Mouse (Mus musculus): ENCODE data around the gene Fzr1. TPM values are rescaled to one million over a fixed set of nuclear protein-coding genes. Genes with fewer than 3 reads are reported as not detected.

Gene Fzr1
- total and polyA plus RNA-seq, 3 experiments, result 33.1 to 75.4 (median 44.5) TPM

DNA sequence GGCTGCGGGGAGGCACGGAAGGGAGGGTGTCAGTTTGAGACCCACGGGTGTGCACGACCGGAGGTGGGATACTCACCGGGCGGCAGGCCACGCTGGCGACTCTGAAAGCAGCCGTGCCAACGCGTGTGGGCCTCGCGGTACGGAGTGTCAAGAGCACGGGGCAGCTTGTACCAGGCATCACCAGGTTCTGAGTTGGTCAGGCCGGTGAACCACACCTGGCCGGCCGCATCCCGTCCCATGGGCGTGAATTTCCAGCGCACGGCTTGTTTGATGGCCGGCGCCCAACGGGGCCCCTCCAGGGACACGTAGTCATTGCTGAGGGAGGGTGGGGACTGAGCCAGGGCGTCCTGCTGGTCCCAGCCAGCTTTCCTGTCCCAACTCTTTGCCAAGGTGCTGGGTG lies 13.7 kb downstream of the Fzr1 start:
- H3K4me3 ChIP-seq (replicated peaks in 1 of 3; ENCODE audit: low read depth in 2 of 3, low read length in 2 of 3, poor library complexity in 1 of 3), result no peak overlapping the region

DNA sequence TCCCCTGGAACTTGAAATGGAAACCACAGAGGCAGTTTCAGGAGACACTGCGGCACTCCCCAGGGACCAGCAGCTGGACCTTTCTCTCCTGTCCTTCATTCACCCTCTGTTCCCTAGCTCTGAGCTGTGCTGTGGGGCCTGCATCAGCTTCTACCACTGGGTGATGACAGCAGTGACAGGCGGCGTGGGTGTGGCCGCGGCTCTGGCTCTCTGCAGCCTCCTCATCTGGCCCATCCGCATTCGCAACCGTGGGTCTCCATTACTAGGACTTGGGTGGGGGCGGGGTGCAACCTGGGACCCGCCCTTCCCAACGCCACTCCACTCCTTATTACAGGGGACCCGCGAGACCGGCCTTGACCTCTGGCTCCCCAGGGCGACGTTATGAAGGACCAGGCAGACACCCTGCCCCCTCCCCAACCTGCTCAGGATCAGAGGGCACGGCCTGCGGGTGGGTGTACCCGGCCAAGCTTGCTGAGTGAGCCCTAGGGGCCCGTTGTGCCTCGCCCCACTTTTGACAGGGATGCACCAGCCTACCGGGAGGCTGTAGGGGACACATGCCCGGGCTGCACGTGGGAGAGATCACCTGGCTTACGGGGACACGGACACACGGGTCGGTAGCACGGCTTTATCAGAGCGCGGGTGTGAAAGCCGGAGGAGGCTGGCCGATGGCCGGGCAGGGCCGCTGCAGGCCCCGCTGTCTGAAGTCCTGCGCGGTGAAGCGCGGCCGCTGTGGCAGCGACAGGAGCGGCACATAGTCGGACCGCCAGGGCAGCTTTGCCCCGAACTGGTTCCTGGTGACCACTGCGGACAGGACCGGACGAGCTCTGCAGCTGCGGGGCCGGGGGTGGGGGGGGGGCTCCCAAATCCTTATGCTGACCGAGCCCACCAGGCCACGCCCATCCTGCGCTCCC lies 14.6 kb downstream of the Fzr1 start:
- TF ChIP-seq EP300 (IDR thresholded peaks at IDR 0.05; ENCODE audit: low read length) (no peak), TCF12 (IDR thresholded peaks at IDR 0.05; ENCODE audit: low read depth, low read length) (0 out of 2 replicates have a peak, but pooled peaks have one; percentile 10), IRF4 (IDR thresholded peaks at IDR 0.05; ENCODE audit: low read depth, low read length) (0 out of 2 replicates have a peak, but pooled peaks have one; percentile 21), POLR2A (IDR thresholded peaks at IDR 0.05; ENCODE audit: low read depth, low read length) (no peak), CHD2 (IDR thresholded peaks at IDR 0.05; ENCODE audit: low read length) (0 out of 2 replicates have a peak, but pooled peaks have one; percentile 37)
- no peak for DNase-seq (ENCODE audit: extremely low read depth)
- in situ Hi-C loops (cut with MboI; ENCODE audit: low pct_ligation_motif_present, low pct_unique_long_range_greater_than_20kb, low sequenced_read_pairs) (no loop called here), dilution Hi-C loops (cut with MboI; ENCODE audit: extremely low pct_ligation_motif_present, extremely low pct_unique_long_range_greater_than_20kb, low sequenced_read_pairs) (no loop called here)
- peaks cover 42 to 81% of the 10 kb centered on the region in 2 experiments for H3K4me1 ChIP-seq (ENCODE audit: control insufficient read depth in 1 of 2, insufficient read depth in 2 of 2)
- H3K9me3 ChIP-seq (replicated peaks; ENCODE audit: low read length), result no peaks in the 10 kb centered on the region
- no peaks in the 10 kb centered on the region for H3K79me2 ChIP-seq (replicated peaks; ENCODE audit: control insufficient read depth, extremely low read depth, insufficient read depth, poor library complexity, severe bottlenecking)
- H3K4me2 ChIP-seq (ENCODE audit: insufficient read depth, low read depth, poor library complexity, severe bottlenecking), result no peak overlapping the region
- no peak overlapping the region for H3K9ac ChIP-seq (ENCODE audit: insufficient read depth, low read depth)
- peaks cover 72 to 93% of the 10 kb centered on the region in 2 experiments for H3K36me3 ChIP-seq (replicated peaks in 1 of 2; ENCODE audit: control insufficient read depth in 1 of 2, insufficient read depth in 1 of 2, low read length in 1 of 2)
- H3K27me3 ChIP-seq (replicated peaks), result no peaks in the 10 kb centered on the region
- H3K27ac ChIP-seq (ENCODE audit: insufficient read depth, low read depth), result peak overlapping the region; percentile 7; the same call in 1 of the 2 replicates
- H3K4me3 ChIP-seq (replicated peaks in 1 of 3; ENCODE audit: low read depth in 2 of 3, low read length in 2 of 3, poor library complexity in 1 of 3), result peak overlapping the region in 1 of 3 experiments; percentile 3

More for the DNA sequence above, 13.7 kb downstream of the Fzr1 start:
- Histone ChIP-seq H3K27me3 (replicated peaks) (no peaks in the 10 kb centered on the region), H3K36me3 (replicated peaks in 1 of 2; ENCODE audit: control insufficient read depth in 1 of 2, insufficient read depth in 1 of 2, low read length in 1 of 2) (peaks cover 82 to 98% of the 10 kb centered on the region in 2 experiments), H3K4me1 (ENCODE audit: control insufficient read depth in 1 of 2, insufficient read depth in 2 of 2) (peaks cover 37 to 71% of the 10 kb centered on the region in 2 experiments), H3K9ac (ENCODE audit: insufficient read depth, low read depth) (no peak overlapping the region), H3K79me2 (replicated peaks; ENCODE audit: control insufficient read depth, extremely low read depth, insufficient read depth, poor library complexity, severe bottlenecking) (no peaks in the 10 kb centered on the region), H3K9me3 (replicated peaks; ENCODE audit: low read length) (no peaks in the 10 kb centered on the region), H3K4me2 (ENCODE audit: insufficient read depth, low read depth, poor library complexity, severe bottlenecking) (no peak overlapping the region), H3K27ac (ENCODE audit: insufficient read depth, low read depth) (no peak overlapping the region)
- no peak for DNase-seq (ENCODE audit: extremely low read depth)
- dilution Hi-C loops (cut with MboI; ENCODE audit: extremely low pct_ligation_motif_present, extremely low pct_unique_long_range_greater_than_20kb, low sequenced_read_pairs) (no loop called here), in situ Hi-C loops (cut with MboI; ENCODE audit: low pct_ligation_motif_present, low pct_unique_long_range_greater_than_20kb, low sequenced_read_pairs) (no loop called here)
- TF ChIP-seq GABPA (IDR thresholded peaks at IDR 0.05; ENCODE audit: insufficient replicate concordance, low read depth, low read length) (no peak), EP300 (IDR thresholded peaks at IDR 0.05; ENCODE audit: low read length) (no peak), BHLHE40 (IDR thresholded peaks at IDR 0.05; ENCODE audit: low read depth, low read length) (no peak), RCOR1 (conservative IDR thresholded peaks at IDR 0.05; ENCODE audit: low read depth, low read length) (no peak), MAZ (IDR thresholded peaks at IDR 0.05; ENCODE audit: low read depth, low read length) (no peak), MYC (IDR thresholded peaks at IDR 0.05; ENCODE audit: low read depth, low read length) (no peak), POLR2A (IDR thresholded peaks at IDR 0.05; ENCODE audit: low read depth, low read length) (0 out of 2 replicates have a peak, but pooled peaks have one; percentile 9)
